Mouse (Mus musculus): ENCODE data around the gene Gtf2h5. TPM values are rescaled to one million over a fixed set of nuclear protein-coding genes. Genes with fewer than 3 reads are reported as not detected.

The Gtf2h5 gene
- 100 to 1,000 TPM; 140 to 152 TPM for total RNA-seq (2021)
- long read RNA-seq, experiment 1, transcript Gtf2h5-202 (3 exons, 879 nt): minor isoform, 11 of 182 reads
- long read RNA-seq, experiment 1, transcript Gtf2h5-201 (3 exons, 2,245 nt): major isoform, 159 of 182 reads
- long read RNA-seq, experiment 1, partial matches to known transcripts: 2 of 182 reads
- long read RNA-seq, experiment 1, other reads (novel, unspliced or antisense): 9 of 182 reads
- long read RNA-seq, experiment 2, transcript Gtf2h5-202 (3 exons, 879 nt): minor isoform, 5 of 133 reads
- long read RNA-seq, experiment 2, transcript Gtf2h5-201 (3 exons, 2,245 nt): major isoform, 118 of 133 reads
- long read RNA-seq, experiment 2, partial matches to known transcripts: 5 of 133 reads
- long read RNA-seq, experiment 2, other reads (novel, unspliced or antisense): 5 of 133 reads

DNA sequence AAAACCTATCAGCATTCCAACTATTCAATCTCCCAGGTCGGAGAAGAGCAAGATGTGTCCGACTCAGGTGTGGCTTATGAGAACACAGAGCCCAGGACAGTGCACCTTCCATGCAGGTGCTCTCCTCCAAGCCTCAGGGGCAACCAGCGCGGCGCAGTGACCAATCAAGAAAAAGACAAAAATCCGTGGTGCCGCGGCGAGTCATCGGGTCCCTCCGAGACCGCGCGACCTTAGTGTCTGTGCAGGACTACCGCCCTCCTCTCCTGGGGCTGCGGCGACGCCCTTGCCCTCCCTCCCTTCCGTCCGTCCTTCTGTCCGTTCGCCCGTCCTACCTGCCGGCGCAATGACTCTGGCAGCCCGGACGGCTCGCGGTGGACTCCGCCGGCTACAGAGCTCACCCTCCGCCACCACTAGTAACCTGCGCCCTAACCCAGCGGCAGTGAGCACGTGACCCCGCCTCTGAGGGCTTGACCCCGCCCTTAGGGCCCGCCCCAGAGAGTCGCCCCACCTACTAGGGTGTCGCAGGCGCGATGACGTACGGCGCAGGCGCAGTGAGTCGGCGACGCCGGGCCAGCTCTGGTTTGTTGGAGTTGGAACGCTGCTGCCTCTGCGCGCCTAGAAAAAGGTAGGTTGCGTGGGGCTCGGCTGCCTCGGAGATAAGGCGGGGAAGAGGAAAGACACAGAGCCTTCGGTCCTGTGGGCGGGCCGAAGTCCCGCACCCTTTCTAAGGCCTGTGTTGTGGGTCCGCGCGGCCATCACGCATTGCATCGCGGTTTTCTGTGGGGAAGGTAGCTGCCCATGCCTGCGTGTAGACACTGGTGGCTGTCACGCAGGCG is at the start of gene Gtf2h5, which contains the start of gene Serac1:
Gtf2h5 (plus strand) TSS at position 500 of the 836 bp plus-strand sequence.
Serac1 (minus strand) TSS at position 455 of the 836 bp plus-strand sequence.
- intact Hi-C loops (cut with DNase I): no loop called here
- peak; percentile 97 to 99 for DNase-seq (ENCODE audit: low spot score in 2 of 2)

DNA sequence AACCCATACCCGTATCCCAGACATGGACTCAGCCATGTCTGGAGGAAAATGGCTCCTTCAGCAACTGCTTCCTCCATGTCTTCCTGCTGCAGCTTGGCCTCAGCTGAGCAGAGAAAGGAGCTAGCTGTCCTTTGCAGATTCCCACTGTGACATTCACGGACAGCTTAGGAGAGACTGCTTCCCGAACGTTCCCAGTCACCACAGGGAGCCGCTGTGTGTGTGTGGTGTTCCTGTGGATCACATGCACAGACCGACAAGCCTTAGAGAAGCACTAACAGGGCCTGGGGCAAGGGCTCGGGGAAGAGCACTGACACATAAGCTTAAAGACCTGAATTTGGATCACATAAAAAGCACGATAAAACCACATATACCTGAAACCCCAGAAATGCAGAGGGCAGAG is 43.9 kb upstream of the Gtf2h5 start:
- DNase-seq (ENCODE audit: low spot score in 2 of 2): no peak
- intact Hi-C loops (cut with DNase I): no loop called here

DNA sequence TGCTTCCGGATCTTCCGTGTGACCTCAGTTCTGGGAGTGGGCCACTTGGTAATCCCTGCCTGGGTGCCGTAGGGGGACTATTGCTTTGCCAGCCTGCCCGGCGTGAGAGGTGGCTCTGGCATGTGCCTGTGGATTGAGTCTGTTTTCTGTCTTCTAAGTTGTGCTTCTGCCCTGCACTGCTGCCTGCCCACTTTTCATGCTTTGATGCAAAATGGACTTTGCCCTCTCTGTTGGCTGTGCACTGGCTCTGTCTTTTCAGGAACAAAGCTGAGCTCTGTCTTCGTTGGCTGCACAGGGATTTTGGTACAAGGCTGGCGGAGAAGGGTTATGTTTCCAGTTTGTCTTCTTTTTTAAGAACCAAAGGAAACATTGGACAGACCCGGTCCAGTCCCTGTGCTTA is 43.1 kb upstream of the Gtf2h5 start:
- intact Hi-C loops (cut with DNase I): no loop called here
- no peak for DNase-seq (ENCODE audit: low spot score in 2 of 2)

DNA sequence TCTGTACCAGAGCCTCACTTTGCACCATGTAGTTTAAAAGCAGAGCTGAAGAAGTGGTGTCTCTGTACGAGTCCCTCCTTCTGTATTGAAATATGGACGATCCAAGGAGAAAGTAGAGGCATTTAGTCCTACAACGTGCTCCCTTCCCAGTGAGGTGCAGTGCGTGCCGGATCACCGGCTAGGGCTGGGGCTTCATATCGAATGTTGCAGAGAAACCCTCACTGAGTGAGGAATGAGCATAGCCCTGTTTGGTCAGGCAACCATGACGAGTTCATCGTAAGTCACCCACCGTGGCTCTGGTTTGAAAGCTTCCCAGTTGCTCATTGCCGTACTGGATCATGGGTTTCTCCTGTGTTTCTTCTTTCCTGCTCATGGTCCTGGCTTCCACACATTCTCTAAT is 42.7 kb upstream of the Gtf2h5 start:
- no peak for DNase-seq (ENCODE audit: low spot score in 2 of 2)
- intact Hi-C loops (cut with DNase I): no loop called here

DNA sequence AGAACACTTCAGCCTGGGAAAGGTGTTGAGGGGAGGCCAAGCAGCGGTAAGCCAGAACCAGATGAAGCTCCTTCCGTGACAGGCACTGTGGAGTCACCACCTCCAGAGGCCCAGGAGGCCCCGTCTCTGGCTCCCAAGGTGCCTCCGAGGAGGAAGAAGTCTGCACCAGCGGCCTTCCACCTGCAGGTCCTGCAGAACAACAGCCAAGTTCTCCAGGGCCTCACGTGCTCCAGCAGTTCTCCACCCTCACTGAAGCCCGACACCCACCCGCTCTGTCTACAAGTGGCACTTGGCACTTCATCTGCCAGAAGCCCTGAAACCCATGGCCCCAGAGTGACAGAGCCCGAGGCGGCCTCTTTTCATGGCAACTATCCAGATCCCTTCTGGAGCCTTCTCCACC is 42.1 kb upstream of the Gtf2h5 start:
- intact Hi-C loops (cut with DNase I): no loop called here
- no peak for DNase-seq (ENCODE audit: low spot score in 2 of 2)

DNA sequence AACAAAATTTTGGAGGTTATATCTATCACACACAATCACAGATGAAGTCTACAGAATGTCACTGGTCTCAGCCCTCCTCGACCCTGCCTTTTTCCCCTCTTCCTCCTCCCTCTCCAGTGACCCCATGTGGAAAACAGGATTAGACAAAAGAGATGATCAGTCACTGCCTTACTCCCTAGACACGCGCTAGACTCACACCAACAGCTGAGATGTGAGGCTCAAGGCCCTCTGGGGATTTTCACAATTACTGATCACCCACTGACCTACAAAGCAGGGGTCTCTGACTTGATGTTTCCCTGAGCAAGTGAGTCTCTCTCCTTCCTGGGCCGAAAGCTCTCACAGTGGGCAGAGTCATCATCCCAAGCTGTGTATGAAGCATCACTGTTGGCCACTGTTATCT is 26.8 kb upstream of the Gtf2h5 start:
- intact Hi-C loops (cut with DNase I): no loop called here
- DNase-seq (ENCODE audit: low spot score in 2 of 2): no peak

DNA sequence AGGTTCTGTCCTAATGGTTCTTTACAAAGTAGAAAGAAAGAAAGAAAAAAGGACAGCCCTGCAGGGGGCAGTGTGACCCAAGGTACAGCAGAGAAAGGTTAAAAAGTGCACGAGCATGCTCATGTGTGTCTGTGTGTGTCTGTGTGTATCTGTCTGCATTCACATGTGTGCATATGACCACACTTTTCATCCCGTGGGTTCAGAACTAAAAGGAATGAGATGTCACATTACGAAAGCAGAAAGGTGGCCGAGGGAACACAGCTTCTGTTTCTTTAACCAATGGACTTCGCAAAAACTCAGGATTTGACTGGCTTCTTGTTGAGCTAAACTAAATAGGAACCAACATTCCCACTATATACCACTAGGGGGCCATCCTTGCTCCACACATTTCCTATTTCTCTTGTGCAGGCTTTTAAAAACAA is 24.6 kb upstream of the Gtf2h5 start:
- intact Hi-C loops (cut with DNase I): no loop called here
- DNase-seq (ENCODE audit: low spot score in 2 of 2): peak; percentile 65 to 78

DNA sequence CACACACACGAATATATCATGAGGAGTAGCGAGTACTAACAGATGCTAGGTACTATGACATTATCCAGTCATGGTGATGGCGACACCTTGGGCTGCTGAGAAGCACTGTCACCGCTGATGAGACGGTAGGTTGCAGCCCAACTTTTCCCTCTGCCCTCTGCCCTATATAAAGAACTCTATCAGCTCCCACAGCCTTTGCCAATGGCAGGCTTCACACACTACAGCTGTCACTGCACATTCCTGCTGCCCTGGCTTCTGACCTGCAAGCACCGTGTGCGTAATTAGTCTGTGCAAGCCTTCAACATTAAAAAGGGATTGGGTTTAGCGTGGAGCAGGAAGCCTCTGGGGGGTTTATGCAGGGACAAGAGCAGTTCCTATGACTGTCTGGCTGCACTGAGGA is 16.8 kb upstream of the Gtf2h5 start:
- intact Hi-C loops (cut with DNase I): no loop called here
- DNase-seq (ENCODE audit: low spot score in 2 of 2): no peak

DNA sequence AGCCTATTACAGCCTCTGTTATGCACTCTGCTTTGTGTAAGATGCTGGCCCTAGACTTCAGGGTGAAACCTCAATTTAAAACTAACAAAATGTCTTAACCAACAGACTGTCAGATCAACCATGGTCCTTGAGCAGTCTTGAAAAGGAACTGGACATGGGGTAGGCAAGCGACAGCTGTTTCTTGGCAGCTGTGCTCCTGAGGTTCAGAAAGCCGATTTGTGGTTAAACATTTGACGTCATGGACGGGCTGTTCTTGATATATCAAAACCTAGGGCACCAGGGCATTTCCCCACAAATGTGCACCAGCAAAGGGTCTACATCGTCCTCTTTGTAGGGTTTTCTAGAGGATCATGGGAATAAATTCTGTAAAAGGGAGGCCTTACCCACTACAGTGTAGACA is 16.1 kb upstream of the Gtf2h5 start:
- intact Hi-C loops (cut with DNase I): no loop called here
- DNase-seq (ENCODE audit: low spot score in 2 of 2): no peak

DNA sequence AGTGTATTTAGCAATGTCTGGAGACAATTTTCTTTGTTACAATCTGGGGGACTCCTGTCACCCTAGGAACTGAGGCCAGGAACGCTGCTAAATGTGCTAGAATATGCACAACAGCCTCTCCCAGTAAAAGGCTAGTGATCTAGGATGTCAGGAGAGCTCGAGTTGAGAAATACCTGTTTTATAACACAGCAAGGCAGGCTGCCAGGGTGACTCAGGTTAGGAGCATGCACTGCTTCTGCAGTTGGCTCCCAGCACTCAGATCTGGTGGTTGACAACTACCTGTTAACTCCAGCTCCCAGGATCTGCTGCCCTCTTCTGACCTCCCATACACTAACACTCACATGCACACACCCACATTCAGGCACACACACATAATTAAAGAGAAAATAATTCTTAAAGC is 13.6 kb upstream of the Gtf2h5 start:
- intact Hi-C loops (cut with DNase I): no loop called here
- no peak for DNase-seq (ENCODE audit: low spot score in 2 of 2)

DNA sequence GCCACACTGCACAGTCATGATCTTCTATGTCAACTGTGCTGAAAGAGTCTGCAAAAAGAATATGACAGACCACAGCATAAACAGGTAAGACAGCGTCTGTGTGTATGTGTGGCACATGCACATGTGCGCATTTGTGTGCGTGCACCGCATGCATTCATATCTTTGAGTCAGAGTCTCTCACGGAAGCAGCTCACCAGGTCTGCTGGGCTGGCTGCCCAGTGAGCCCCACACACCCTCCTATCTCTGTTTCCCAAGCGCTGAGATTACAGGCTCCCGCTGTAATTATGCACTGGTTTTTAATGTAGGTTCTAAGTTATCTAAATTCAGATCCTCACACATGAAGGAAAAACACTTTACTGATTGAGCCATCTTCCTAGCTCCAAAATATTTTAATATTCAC is 12.0 kb upstream of the Gtf2h5 start:
- intact Hi-C loops (cut with DNase I): no loop called here

DNA sequence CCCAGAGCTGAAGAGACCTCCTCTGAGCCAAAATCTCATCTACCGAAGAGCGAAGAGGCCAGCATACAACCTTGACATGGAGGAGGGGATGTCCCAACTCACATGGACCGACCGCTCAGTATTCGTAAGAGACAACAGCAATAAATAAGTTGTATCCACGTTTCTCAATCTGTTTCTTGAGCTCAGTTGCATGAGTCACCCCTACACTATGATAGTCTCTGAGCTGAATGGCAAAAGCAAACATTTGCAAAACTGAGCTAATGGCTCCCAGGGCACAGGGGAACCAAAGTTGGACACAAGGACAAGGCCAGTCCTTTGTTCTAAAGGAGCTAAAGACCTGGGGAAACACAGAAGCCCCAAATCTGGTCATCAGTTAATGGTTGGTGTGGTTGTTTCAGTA is 9.7 kb upstream of the Gtf2h5 start:
- no peak for DNase-seq (ENCODE audit: low spot score in 2 of 2)
- intact Hi-C loops (cut with DNase I): no loop called here

More for the DNA sequence above, 12.0 kb upstream of the Gtf2h5 start:
- DNase-seq (ENCODE audit: low spot score in 2 of 2): no peak

DNA sequence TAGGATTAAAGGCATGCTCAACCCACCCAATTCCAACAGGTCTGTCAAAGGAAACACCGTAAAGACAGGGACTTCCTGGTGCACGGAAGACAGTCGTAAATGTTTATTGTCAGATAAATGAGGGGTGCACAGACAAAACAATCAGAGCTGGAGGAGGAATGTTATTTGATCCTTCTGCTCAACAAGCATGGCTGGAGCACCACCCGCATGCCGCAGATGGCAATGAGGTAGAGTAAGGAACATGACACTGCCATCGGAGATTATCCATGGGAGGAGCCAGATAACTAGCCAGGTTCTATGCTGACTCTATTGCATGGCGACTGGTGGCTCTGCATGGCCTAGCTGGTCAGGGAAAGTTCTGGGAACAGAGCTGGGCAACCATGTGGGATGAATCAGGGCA is 6.2 kb upstream of the Gtf2h5 start:
- intact Hi-C loops (cut with DNase I): no loop called here
- no peak for DNase-seq (ENCODE audit: low spot score in 2 of 2)

DNA sequence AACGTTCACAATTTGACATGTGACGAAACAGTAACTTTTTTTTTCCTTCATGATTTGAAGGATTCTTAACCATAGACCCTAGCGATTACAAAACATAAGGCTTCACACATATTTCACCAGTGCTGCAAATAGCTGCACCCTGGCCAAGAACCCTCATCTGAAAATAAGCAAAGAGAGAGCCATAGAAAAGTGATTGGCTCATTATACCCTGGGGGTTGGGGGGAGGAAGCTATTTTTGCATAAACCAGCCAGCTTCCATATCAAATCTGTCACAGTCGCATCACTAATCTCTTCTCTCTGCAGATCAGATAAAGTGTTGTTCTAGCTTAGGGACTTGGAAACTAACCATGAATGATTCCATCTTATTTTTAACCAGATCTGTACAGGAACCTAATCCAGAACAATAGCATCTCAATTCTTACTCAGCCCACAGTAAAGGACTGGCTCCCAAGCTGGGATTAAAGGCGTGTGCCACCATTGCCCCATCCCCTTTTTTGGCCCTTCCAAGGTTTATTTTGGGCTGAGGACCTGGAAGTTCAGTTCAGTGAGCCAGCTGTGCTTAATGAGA is 3.8 kb downstream of the Gtf2h5 start:
- intact Hi-C loops (cut with DNase I): no loop called here
- no peak for DNase-seq (ENCODE audit: low spot score in 2 of 2)

DNA sequence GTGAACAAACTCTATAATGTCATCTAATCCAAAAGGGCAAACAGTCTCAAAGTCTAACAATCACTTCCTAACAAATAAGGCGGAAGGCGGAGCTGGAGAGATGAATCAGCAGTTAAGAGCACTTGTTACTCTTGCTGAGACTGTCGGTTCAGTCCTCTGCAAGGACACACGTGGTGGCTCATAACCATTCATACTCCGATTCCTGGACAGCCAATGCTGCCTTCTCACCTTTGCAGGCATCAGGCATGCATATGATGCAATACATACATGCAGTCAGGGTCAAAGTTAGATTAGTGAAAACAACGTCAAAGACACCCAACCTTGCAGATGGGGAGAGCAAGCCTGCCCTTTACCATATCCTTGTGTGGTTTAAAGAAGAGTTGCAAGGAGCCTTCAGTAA is 12.0 kb downstream of the Gtf2h5 start:
- no peak for DNase-seq (ENCODE audit: low spot score in 2 of 2)
- intact Hi-C loops (cut with DNase I): no loop called here

DNA sequence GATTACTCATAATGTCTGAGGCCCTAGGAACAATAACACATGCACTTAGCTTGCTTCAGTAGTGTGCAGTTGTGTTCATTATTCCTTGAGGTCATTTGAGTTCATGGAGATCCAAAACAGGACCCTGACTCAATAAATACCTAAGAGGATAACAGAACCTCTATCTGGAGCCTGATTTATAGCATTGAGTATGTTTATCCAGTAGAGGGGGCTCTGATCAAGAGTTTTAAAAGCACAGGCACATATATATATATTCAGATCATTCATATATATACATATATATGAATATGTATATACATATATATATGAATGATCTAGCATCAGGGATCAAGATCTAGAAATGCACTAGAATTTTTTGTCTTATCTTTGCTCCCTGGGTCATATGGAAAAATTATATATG is 16.0 kb downstream of the Gtf2h5 start:
- no peak for DNase-seq (ENCODE audit: low spot score in 2 of 2)
- intact Hi-C loops (cut with DNase I): no loop called here

DNA sequence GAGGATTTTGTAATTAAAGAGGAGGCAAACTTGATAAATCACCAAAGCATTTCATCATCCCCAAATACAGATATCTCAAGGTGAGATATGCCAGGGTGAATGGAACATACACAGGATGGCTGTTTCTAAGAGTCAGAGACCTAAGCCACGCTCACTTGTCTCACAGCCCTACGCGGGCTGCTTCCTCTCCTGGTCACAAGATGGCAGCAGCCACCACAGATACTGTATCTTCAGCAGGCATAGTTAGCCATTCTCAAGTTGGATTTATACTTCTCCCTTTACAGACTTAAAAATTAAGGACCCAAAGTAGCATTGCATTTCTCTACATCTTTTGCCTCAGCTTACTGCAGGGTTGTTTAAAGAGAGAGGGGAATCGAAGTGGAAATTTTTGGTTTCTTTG is 18.3 kb downstream of the Gtf2h5 start:
- peak; percentile 57 to 70 for DNase-seq (ENCODE audit: low spot score in 2 of 2)
- intact Hi-C loops (cut with DNase I): no loop called here

DNA sequence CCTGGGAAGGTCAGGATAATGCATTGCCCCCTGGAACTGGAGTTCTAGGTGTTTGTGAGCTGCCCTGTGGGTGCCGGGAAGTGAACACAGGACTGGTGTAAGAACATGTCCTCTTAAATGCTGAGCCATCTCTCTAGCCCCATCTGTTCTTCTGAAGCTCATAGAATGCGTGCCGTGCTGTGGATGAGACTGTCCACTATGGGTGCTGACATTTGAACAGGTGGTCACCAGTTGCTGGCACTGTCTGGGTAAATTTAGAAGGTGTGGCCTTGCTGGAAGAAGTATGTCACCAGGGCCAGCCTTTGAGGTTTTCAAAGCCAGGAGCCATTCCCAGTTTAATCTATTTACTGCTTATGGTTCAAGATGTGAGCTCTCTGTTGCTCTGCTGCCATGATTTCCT is 22.7 kb downstream of the Gtf2h5 start:
- intact Hi-C loops (cut with DNase I): no loop called here
- DNase-seq (ENCODE audit: low spot score in 2 of 2): no peak

DNA sequence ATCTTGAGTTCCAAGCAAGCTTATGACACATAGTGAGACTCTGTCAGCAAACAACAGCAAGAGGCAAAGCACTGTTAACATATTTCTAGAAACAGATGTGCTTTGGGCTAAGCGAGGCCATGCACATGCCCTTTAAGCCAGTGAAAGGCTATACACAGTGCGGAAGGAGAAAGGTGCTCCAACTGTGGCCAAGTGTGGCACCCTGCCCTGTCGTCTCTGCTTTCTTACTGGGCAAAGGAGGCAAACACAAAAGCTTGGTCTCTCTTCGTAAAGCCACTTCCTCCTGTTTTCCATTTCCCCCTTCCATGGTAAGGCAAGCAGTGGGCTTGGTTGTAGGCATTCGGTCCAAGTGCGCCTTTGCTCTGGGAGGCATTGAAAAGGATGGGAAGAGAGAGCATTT is 24.0 kb downstream of the Gtf2h5 start:
- intact Hi-C loops (cut with DNase I): no loop called here
- DNase-seq (ENCODE audit: low spot score in 2 of 2): no peak

DNA sequence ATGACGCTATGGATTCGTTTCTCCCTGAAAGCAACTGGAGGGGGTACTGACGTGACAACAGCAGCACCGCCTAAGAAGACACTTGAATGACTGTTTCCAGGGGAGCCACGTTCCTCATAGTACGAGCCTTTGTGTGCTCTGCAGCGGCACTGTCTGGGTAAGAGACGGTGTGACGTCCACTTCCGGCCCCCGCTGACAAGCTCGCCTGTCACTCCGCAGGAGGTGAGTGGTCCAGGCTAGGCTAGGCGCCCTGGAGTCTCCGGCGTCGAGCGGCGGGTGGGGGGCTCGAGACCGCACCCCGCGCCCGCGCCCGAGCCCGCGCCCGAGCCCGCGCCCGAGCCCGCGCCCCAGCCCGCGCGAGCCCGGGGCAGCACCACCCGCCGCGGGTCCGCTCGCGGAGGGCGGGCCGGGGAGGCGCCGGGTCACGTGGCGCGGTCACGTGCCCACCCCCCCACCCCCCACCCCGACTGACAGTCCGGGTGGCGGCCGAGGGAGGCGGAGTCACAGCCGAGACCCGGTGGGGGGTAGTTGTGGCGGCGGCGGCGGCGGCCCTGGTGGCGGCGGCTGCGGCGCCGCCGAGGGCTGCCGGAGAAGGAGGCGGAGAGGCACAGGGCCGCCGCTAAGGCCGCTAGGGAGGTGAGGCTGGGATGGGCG is 26.9 kb downstream of the Gtf2h5 start, which contains the start of gene Tulp4:
Tulp4 (plus strand) TSS at position 77 of the 654 bp plus-strand sequence.
- intact Hi-C loops (cut with DNase I): loop anchor here (5.0 kb wide), 1 partner anchor 76 kb away; no protein-coding TSS in a partner anchor
- peak; percentile 84 to 93 for DNase-seq (ENCODE audit: low spot score in 2 of 2)

Measured in left cerebral cortex, postnatal 14 days (tissue).